Mouse (Mus musculus) myocyte (in vitro differentiated cells): Measurements from ENCODE around the gene Csf1.
A peak's percentile ranks its signal among the peaks of the same experiment; 100 is the strongest.

Experiments
- MAX ChIP-seq: IDR thresholded peaks from one replicate; pipeline ENCODE4 v1.6.1; 2011; ENCODE audit warnings: low read depth, mild to moderate bottlenecking, control low read depth
- POLR2A ChIP-seq: IDR thresholded peaks from one replicate; pipeline ENCODE4 v1.6.1; 2011; ENCODE audit warnings: low read depth, mild to moderate bottlenecking, control low read depth, moderate library complexity; ENCODE audit not compliant: insufficient read length
- POLR2AphosphoS2 ChIP-seq: IDR thresholded peaks from one replicate; pipeline ENCODE4 v1.6.1; 2011; ENCODE audit warnings: low read depth, control low read depth; ENCODE audit not compliant: insufficient read length
- SRF ChIP-seq: IDR thresholded peaks from one replicate; pipeline ENCODE4 v1.6.1; 2011; ENCODE audit warnings: low read depth; ENCODE audit not compliant: control insufficient read depth, insufficient read length
- TCF12 ChIP-seq: IDR thresholded peaks from one replicate; pipeline ENCODE4 v1.6.1; 2011; ENCODE audit warnings: mild to moderate bottlenecking, control low read depth; ENCODE audit not compliant: poor library complexity, insufficient read depth, severe bottlenecking
- TCF3 ChIP-seq: IDR thresholded peaks from one replicate; pipeline ENCODE4 v1.6.1; 2011; ENCODE audit warnings: low read depth, control low read depth; ENCODE audit not compliant: insufficient read length
- USF1 ChIP-seq: IDR thresholded peaks from one replicate; pipeline ENCODE4 v1.6.1; 2011; ENCODE audit warnings: low read depth, mild to moderate bottlenecking, control low read depth, moderate library complexity

GRCm38 (mm10) chr3:107758176-107758575, 2.1 kb downstream of the Csf1 start:
- TF ChIP-seq SRF (no peak), TCF3 (no peak), MAX (no peak), POLR2AphosphoS2 (peak; percentile 37), POLR2A (no peak), TCF12 (no peak), USF1 (no peak)
